Mouse (Mus musculus): ENCODE results near the gene Mapkapk3. TPM values are rescaled to one million over a fixed set of nuclear protein-coding genes. Genes with fewer than 3 reads are reported as not detected.

Mapkapk3 gene
- polyA plus RNA-seq, 1 experiment = 5.1 TPM

DNA sequence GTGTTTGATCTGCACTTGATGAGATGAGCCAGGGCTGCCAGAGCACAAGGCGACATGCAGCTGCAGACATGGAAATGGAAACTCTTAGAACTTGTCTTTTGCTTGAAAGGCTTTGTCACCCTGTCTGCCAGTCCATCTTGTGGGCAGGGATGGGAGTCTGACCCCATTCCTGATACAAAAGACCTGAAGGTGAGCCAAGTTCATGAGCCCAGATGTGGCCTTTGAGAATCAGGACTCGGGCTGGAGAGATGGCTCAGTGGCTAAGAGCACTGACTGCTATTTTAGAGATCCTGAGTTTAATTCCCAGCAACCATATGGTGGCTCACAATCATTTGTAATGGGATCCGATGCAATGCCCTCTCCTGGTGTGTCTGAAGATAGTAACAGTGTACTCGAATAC lies 44.4 kb downstream of the Mapkapk3 start:
- no peak for TF ChIP-seq CTCF (IDR thresholded peaks at IDR 0.05; ENCODE audit: extremely low read depth, insufficient read depth, low read length)
- no peak overlapping the region for H3K4me3 ChIP-seq (ENCODE audit: insufficient read depth, low read length)
- H3K4me1 ChIP-seq (ENCODE audit: control insufficient read depth, insufficient read depth, low read length) = peaks cover 10% of the 10 kb centered on the region
- no peak overlapping the region for H3K27ac ChIP-seq (ENCODE audit: insufficient read depth, low read length)

DNA sequence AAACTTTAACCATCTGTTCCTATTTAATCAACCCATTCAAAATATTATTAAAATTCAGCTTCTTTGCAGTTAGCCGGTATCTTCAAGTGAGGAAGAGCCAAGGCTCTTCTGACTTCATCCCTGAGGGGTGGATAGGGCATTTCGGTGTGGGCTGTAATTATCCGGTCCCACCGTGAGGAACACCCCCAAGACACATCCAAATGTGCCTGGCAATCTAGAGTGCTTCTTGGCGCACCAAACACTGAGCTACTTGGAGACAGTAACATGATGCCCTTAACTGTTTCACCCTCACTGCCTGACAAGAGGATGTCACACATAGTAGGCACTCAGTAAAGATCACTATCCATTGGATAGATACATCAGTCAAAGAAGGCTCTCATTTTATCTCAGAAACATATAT lies 53.5 kb downstream of the Mapkapk3 start:
- H3K4me3 ChIP-seq (ENCODE audit: insufficient read depth, low read length) = no peak overlapping the region
- H3K27ac ChIP-seq (ENCODE audit: insufficient read depth, low read length) = no peak overlapping the region
- no peak for TF ChIP-seq POLR2A (IDR thresholded peaks at IDR 0.05; ENCODE audit: extremely low read depth, insufficient read depth, low read length)
- TF ChIP-seq CTCF (IDR thresholded peaks at IDR 0.05; ENCODE audit: extremely low read depth, insufficient read depth, low read length) = no peak
- peaks cover 7% of the 10 kb centered on the region for H3K4me1 ChIP-seq (ENCODE audit: control insufficient read depth, insufficient read depth, low read length)

DNA sequence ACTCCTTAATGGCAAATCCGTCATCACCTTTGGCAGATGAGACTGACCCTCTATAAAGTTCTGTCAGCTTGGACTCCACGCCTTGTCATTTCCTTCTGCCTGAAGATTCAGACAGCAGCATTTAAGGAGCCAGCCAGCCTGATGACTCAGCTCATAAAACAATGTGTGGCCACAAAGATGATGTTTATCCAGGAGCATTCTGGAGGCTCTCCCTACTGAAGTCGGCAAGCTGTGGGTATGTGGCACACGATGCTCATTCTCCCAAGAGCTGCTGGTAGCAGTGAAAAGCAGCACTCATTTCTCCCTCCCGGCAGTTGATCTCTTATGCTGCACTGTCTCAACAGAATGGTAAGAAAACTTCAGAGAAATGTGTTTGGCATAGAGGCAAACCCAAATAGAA lies 54.4 kb downstream of the Mapkapk3 start:
- no peak overlapping the region for H3K4me3 ChIP-seq (ENCODE audit: insufficient read depth, low read length)
- H3K27ac ChIP-seq (ENCODE audit: insufficient read depth, low read length) = no peak overlapping the region
- no peak for TF ChIP-seq CTCF (IDR thresholded peaks at IDR 0.05; ENCODE audit: extremely low read depth, insufficient read depth, low read length)
- TF ChIP-seq POLR2A (IDR thresholded peaks at IDR 0.05; ENCODE audit: extremely low read depth, insufficient read depth, low read length) = no peak
- peaks cover 7% of the 10 kb centered on the region for H3K4me1 ChIP-seq (ENCODE audit: control insufficient read depth, insufficient read depth, low read length)

DNA sequence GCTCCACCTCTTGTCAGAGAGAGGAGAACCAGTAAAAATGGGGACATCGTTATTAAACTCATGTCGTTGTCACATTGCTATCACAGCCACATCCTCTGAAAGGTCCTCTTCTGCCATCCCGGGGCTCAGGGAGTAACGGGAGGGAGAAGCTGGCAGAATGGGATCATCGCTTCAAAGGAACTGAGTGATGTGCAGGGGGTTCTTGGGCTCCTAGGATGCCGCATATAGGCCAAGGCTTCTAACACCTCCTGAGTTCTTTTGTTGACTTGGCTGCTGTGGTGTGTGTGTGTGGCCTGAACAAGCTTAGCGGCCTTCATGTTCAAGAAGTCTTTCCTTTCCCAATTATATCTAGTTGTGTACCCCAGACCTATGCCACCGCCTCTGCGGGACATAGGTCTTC lies 57.5 kb downstream of the Mapkapk3 start:
- TF ChIP-seq CTCF (IDR thresholded peaks at IDR 0.05; ENCODE audit: extremely low read depth, insufficient read depth, low read length) (no peak), POLR2A (IDR thresholded peaks at IDR 0.05; ENCODE audit: extremely low read depth, insufficient read depth, low read length) (no peak)

DNA sequence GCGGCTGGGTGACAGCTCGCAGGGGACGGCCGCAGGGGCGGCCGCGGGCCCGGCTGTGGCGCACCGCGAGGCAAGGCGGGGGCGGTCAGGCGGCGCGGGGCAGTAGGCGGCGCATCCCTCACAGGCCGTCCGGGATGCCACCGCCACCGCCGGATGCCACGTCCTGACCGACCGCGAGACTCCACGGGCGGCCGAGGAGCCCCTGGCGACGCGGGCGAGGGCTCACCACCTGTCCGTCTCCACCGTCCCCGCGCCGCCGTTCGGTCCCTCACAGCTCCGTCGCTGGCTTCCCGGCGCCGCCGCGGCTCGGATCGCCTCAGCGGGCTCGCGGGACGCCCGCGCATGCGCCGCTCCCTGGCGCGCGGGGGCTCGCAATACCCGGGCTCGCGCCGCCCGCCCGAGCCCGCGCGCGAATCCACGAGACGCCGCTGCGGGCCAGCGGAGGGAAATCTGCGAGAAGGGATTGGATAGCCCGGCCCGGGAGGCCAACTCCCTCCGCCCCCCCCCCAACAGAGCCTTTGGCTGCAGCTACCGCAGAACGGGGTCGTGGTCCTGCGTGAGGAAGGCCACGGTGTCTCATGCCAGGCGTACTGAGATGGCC lies 58.0 kb downstream of the Mapkapk3 start, which contains the start of gene Dock3:
Gene Dock3 (minus strand): TSS at position 371 of the 601 bp plus-strand sequence.
- Histone ChIP-seq H3K27ac (ENCODE audit: insufficient read depth, low read length) (peak within 1 kb of the TSS; percentile 100), H3K4me1 (ENCODE audit: control insufficient read depth, insufficient read depth, low read length) (peaks cover 7% of the 10 kb centered on the region; the same call in 1 of the 2 replicates), H3K4me3 (ENCODE audit: insufficient read depth, low read length) (peak within 1 kb of the TSS; percentile 90)
- peak; percentile 53; the same call in 1 of the 2 replicates for TF ChIP-seq POLR2A (IDR thresholded peaks at IDR 0.05; ENCODE audit: extremely low read depth, insufficient read depth, low read length)
- no peak for TF ChIP-seq CTCF (IDR thresholded peaks at IDR 0.05; ENCODE audit: extremely low read depth, insufficient read depth, low read length)

More for the DNA sequence above, 57.5 kb downstream of the Mapkapk3 start:
- Histone ChIP-seq H3K27ac (ENCODE audit: insufficient read depth, low read length) (peak overlapping the region; percentile 100), H3K4me3 (ENCODE audit: insufficient read depth, low read length) (peak overlapping the region; percentile 90), H3K4me1 (ENCODE audit: control insufficient read depth, insufficient read depth, low read length) (peaks cover 7% of the 10 kb centered on the region; the same call in 1 of the 2 replicates)

DNA sequence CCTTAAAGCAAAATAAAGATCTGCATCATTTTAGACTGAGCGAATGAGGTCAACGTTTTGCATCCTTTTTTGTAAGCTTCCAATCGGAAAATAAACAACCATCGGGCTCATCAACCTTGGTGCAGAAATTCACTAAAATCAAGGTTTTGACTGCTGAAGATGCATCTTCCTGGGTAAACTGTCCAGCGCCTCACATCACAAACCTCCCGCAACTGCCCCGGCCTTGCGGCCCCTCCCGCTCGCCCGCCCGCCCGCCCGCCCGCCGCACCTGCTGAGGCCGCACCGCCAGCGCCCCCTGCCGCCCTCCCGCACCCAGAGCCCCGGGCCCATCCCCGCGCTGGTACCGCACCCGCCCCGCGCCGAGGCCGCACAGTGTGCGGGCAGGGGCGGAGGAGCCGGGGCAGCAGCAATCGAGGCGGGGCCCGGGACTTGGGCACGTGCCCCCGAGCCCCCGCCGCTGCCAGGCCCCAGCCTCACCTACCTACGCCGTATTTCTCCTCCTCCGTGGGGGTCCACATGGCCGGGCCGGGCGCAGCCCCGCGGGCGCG lies 58.6 kb downstream of the Mapkapk3 start:
- Histone ChIP-seq H3K27ac (ENCODE audit: insufficient read depth, low read length) (peak overlapping the region; percentile 100), H3K4me3 (ENCODE audit: insufficient read depth, low read length) (peak overlapping the region; percentile 90), H3K4me1 (ENCODE audit: control insufficient read depth, insufficient read depth, low read length) (peaks cover 5% of the 10 kb centered on the region; the same call in 1 of the 2 replicates)
- no peak for TF ChIP-seq CTCF (IDR thresholded peaks at IDR 0.05; ENCODE audit: extremely low read depth, insufficient read depth, low read length)
- TF ChIP-seq POLR2A (IDR thresholded peaks at IDR 0.05; ENCODE audit: extremely low read depth, insufficient read depth, low read length) = no peak

DNA sequence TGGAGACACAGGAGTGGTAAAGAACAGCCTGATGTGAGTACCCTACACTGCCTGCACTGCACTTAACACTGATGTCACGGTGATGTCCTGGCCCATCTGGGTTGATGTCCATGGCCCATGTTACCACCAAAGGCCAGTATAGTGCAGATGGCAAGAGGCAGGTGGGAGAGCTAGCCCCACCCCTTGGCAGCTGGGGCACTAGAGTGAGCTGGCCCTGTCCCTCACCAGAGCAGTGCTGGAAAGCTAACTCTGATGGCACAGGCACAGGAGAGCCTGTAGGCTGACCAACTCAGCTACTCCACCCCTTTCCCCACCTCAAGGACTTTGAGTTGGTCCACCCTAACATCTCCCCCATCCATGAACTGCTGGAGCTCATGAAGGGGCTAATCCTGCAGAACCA lies 65.1 kb downstream of the Mapkapk3 start:
- no peak for TF ChIP-seq POLR2A (IDR thresholded peaks at IDR 0.05; ENCODE audit: extremely low read depth, insufficient read depth, low read length)
- no peak for TF ChIP-seq CTCF (IDR thresholded peaks at IDR 0.05; ENCODE audit: extremely low read depth, insufficient read depth, low read length)
- Histone ChIP-seq H3K4me3 (ENCODE audit: insufficient read depth, low read length) (no peak overlapping the region), H3K27ac (ENCODE audit: insufficient read depth, low read length) (no peak overlapping the region), H3K4me1 (ENCODE audit: control insufficient read depth, insufficient read depth, low read length) (peaks cover 5% of the 10 kb centered on the region; the same call in 1 of the 2 replicates)

Other genes starting within 250 kb of the Mapkapk3 start
- gene Dock3, start 58.0 kb downstream of the Mapkapk3 start, polyA plus RNA-seq (2012; rRNA removed) = 188 TPM in 2 replicates
- 4.6 and 5.7 TPM in 2 replicates for gene Cish, start 6.1 kb upstream of the Mapkapk3 start, polyA plus RNA-seq (2012; rRNA removed)
- 33.0 and 33.7 TPM in 2 replicates for gene Hemk1, start 48.5 kb upstream of the Mapkapk3 start, polyA plus RNA-seq (2012; rRNA removed)
- gene 6430571L13Rik, start 50.7 kb upstream of the Mapkapk3 start, polyA plus RNA-seq (2012; rRNA removed) = 5.1 and 5.2 TPM in 2 replicates
- gene Cacna2d2, start 109.7 kb upstream of the Mapkapk3 start, polyA plus RNA-seq (2012; rRNA removed) = 29.2 and 32.9 TPM in 2 replicates
- 35.4 and 36.5 TPM in 2 replicates for gene Tmem115, start 244.1 kb upstream of the Mapkapk3 start, polyA plus RNA-seq (2012; rRNA removed)

Measured in cortical plate, adult 2 months (tissue).